Mouse (Mus musculus) intestine, embryonic 14.5 days (tissue): ENCODE measurements around the gene Gtf3c6. TPM values are rescaled to one million over a fixed set of nuclear protein-coding genes. Genes with fewer than 3 reads are reported as not detected.

ENCODE experiments used
- ATAC-seq: fragments of 200-750 bp; cut with Nextera tagmentation; replicated peaks from 2 replicates; pipeline ENCODE4 v1.8.0; 2017; ENCODE audit warnings: low read depth, moderate number of reproducible peaks, moderate TSS enrichment, moderate library complexity; ENCODE audit not compliant: low FRiP score, low TSS enrichment
- DNase-seq: peaks from one replicate; pipeline ENCODE4 v3.0.0-alpha.2; 2018; ENCODE audit warnings: low spot score
- H3K27ac ChIP-seq: fragments of 300-500 bp; sonication (generic); 2 replicates; pipeline ENCODE4 v1.5.1; 2014; ENCODE audit warnings: low read depth, mild to moderate bottlenecking, control low read depth
- H3K27me3 ChIP-seq: fragments of 300-500 bp; sonication (generic); replicated peaks from 2 replicates; pipeline ENCODE4 v1.6.1; 2014; ENCODE audit warnings: low read length, control low read depth; ENCODE audit not compliant: control insufficient read depth, insufficient read depth
- H3K36me3 ChIP-seq: fragments of 300-500 bp; sonication (generic); 2 replicates; pipeline ENCODE4 v1.6.1; 2014; ENCODE audit warnings: low read length, control low read depth; ENCODE audit not compliant: control insufficient read depth, insufficient read depth
- H3K4me1 ChIP-seq: fragments of 300-500 bp; sonication (generic); replicated peaks from 2 replicates; pipeline ENCODE4 v1.6.1; 2014; ENCODE audit warnings: low read length, control low read depth, mixed read lengths; ENCODE audit not compliant: control insufficient read depth, insufficient read depth
- H3K4me2 ChIP-seq: fragments of 300-500 bp; sonication (generic); 2 replicates; pipeline ENCODE4 v1.6.1; 2014; ENCODE audit warnings: low read length
- H3K4me3 ChIP-seq: fragments of 300-500 bp; sonication (generic); 2 replicates; pipeline ENCODE4 v1.5.1; 2014; ENCODE audit warnings: low read depth, low read length, control low read depth, mixed read lengths
- H3K9ac ChIP-seq: fragments of 300-500 bp; sonication (generic); 2 replicates; pipeline ENCODE4 v1.6.1; 2014; ENCODE audit warnings: mild to moderate bottlenecking, low read length
- H3K9me3 ChIP-seq: fragments of 300-500 bp; sonication (generic); 2 replicates; pipeline ENCODE4 v1.6.1; 2016; ENCODE audit warnings: low read length, control low read depth; ENCODE audit not compliant: control insufficient read depth
- WGBS: fragments of 180-500 bp; shearing (Covaris S2); extraction: QIAGEN DNeasy Blood & Tissue Kit; methylation state at CpG from one replicate; pipeline ENCODE4 v1.1.7; 2014; 5-methylcytosine and 5-hydroxymethylcytosine counted together
- polyA plus RNA-seq: library from polyadenylated mRNA; unstranded; fragments of >200 nt; fragmentation: Nextera tagmentation; extraction: Ambion mirVana; gene quantifications from 2 replicates; pipeline ENCODE4 v1.2.1, GENCODE M21; 2014

Gtf3c6 gene
- polyA plus RNA-seq, 1 experiment from 2014 or later, result 106 TPM

- peaks cover 24% of the 10 kb centered on the region for H3K36me3 ChIP-seq
- DNase-seq, result no peak
- H3K9ac ChIP-seq, result no peak overlapping the region
- H3K27ac ChIP-seq, result no peak overlapping the region
- no peak overlapping the region for H3K4me3 ChIP-seq
- no peak for ATAC-seq
- 73% methylated on average over 3 of the region's 3 CpGs for WGBS
- H3K27me3 ChIP-seq, result no peaks in the 10 kb centered on the region
- H3K4me2 ChIP-seq, result no peak overlapping the region
- H3K9me3 ChIP-seq, result 0 out of 2 replicates have a peak, but pooled peaks cover 5% of the 10 kb centered on the region
- H3K4me1 ChIP-seq, result no peaks in the 10 kb centered on the region
Measured at GRCm38 (mm10) chr10:40218874-40219273, 39.0 kb downstream of the Gtf3c6 start.

GRCm38 (mm10) chr10:40212443-40213169 is 45.3 kb downstream of the Gtf3c6 start:
- no peak overlapping the region for H3K4me2 ChIP-seq
- 35% methylated on average over 13 of the region's 13 CpGs for WGBS

More at GRCm38 (mm10) chr10:40212443-40213169, 45.3 kb downstream of the Gtf3c6 start:
- H3K27me3 ChIP-seq, result no peaks in the 10 kb centered on the region
- no peak overlapping the region for H3K9ac ChIP-seq
- ATAC-seq (peak; percentile 89), DNase-seq (peak; percentile 92)
- H3K27ac ChIP-seq, result no peak overlapping the region
- no peak overlapping the region for H3K4me3 ChIP-seq
- H3K9me3 ChIP-seq, result no peaks in the 10 kb centered on the region
- H3K36me3 ChIP-seq, result no peaks in the 10 kb centered on the region
- no peaks in the 10 kb centered on the region for H3K4me1 ChIP-seq

Other genes starting within 250 kb of the Gtf3c6 start
- 0.13 and 0.14 TPM in 2 replicates for gene Mfsd4b1, start 232.8 kb downstream of the Gtf3c6 start, polyA plus RNA-seq
- gene Slc16a10, start 115.8 kb downstream of the Gtf3c6 start, polyA plus RNA-seq, result 26.2 and 26.6 TPM in 2 replicates
- gene Rpf2, start 11.1 kb downstream of the Gtf3c6 start, polyA plus RNA-seq, result 77.7 and 77.9 TPM in 2 replicates
- gene Amd1, start 44.1 kb upstream of the Gtf3c6 start, polyA plus RNA-seq, result 77.6 and 90.5 TPM in 2 replicates
- 8.7 and 9.0 TPM in 2 replicates for gene Cdk19, start 81.5 kb upstream of the Gtf3c6 start, polyA plus RNA-seq